Mouse (Mus musculus): ENCODE data around the gene Ccdc63.

- TF ChIP-seq CTCF (IDR thresholded peaks at IDR 0.05): no peak
- no peak for TF ChIP-seq POLR2A (IDR thresholded peaks at IDR 0.05; ENCODE audit: insufficient read depth, low read depth, low read length)
- TF ChIP-seq EP300 (IDR thresholded peaks at IDR 0.05; ENCODE audit: insufficient read depth, low read depth, low read length): no peak
These were observed 59.2 kb downstream of the Ccdc63 start for GRCm38 (mm10) chr5:122081471-122081870.

All from heart, adult 2 months (tissue).